Mouse (Mus musculus) lung, adult 2 months (tissue): ENCODE results near the gene Abcc3.

ENCODE experiments used
- CTCF ChIP-seq: fragments of 200-500 bp; IDR thresholded peaks from 2 replicates; pipeline ENCODE4 v1.5.1; 2011; ENCODE audit warnings: mild to moderate bottlenecking, low read length, control low read depth; ENCODE audit not compliant: insufficient read depth
- POLR2A ChIP-seq: fragments of 200-500 bp; IDR thresholded peaks from 2 replicates; pipeline ENCODE4 v1.6.1; 2011; ENCODE audit warnings: low read depth, mild to moderate bottlenecking, control low read depth, low read length, borderline replicate concordance; ENCODE audit errors: extremely low read depth

- TF ChIP-seq POLR2A (no peak), CTCF (no peak)
Observed at GRCm38 (mm10) chr11:94419004-94419727, 26.4 kb upstream of the Abcc3 start.
